Mouse (Mus musculus) limb, embryonic 13.5 days (tissue): Measurements from ENCODE around the gene Ext2. TPM values are rescaled to one million over a fixed set of nuclear protein-coding genes. Genes with fewer than 3 reads are reported as not detected.

Experiments used
- ATAC-seq: fragments of 200-750 bp; cut with Nextera tagmentation; 2 replicates; pipeline ENCODE4 v1.8.0; 2017; ENCODE audit warnings: low read depth, moderate number of reproducible peaks, moderate TSS enrichment; ENCODE audit not compliant: low FRiP score
- H3K27ac ChIP-seq: fragments of 300-500 bp; sonication (generic); 2 replicates; pipeline ENCODE4 v1.5.1; 2015; ENCODE audit warnings: inconsistent platforms, mild to moderate bottlenecking, moderate library complexity
- H3K27me3 ChIP-seq: fragments of 300-500 bp; sonication (generic); 2 replicates; pipeline ENCODE4 v1.6.1; 2015; ENCODE audit warnings: mild to moderate bottlenecking, inconsistent platforms
- H3K36me3 ChIP-seq: fragments of 300-500 bp; sonication (generic); 2 replicates; pipeline ENCODE4 v1.6.1; 2015; ENCODE audit warnings: inconsistent platforms, mild to moderate bottlenecking, moderate library complexity
- H3K4me1 ChIP-seq: fragments of 300-500 bp; sonication (generic); 2 replicates; pipeline ENCODE4 v1.6.1; 2015; ENCODE audit warnings: inconsistent platforms
- H3K4me2 ChIP-seq: fragments of 300-500 bp; sonication (generic); replicated peaks from 2 replicates; pipeline ENCODE4 v1.6.1; 2015; ENCODE audit warnings: inconsistent platforms, mild to moderate bottlenecking, moderate library complexity
- H3K4me3 ChIP-seq: fragments of 300-500 bp; sonication (generic); 2 replicates; pipeline ENCODE4 v1.5.1; 2015; ENCODE audit warnings: moderate library complexity, mild to moderate bottlenecking, inconsistent platforms
- H3K9ac ChIP-seq: fragments of 300-500 bp; sonication (generic); 2 replicates; pipeline ENCODE4 v1.6.1; 2015; ENCODE audit warnings: mild to moderate bottlenecking, inconsistent platforms
- H3K9me3 ChIP-seq: fragments of 300-500 bp; sonication (generic); 2 replicates; pipeline ENCODE4 v1.6.1; 2016; ENCODE audit warnings: inconsistent platforms
- WGBS: fragments of 180-500 bp; shearing (Covaris S2); methylation state at CpG from one replicate; pipeline ENCODE4 v1.1.7; 2015; 5-methylcytosine and 5-hydroxymethylcytosine counted together
- polyA plus RNA-seq: library from polyadenylated mRNA; unstranded; fragments of >200 nt; fragmentation: Nextera tagmentation; extraction: Ambion mirVana; gene quantifications from 2 replicates; pipeline ENCODE4 v1.2.1, GENCODE M21; 2015

Ext2 gene
- polyA plus RNA-seq, 1 experiment from 2014 or later = 104 TPM

DNA sequence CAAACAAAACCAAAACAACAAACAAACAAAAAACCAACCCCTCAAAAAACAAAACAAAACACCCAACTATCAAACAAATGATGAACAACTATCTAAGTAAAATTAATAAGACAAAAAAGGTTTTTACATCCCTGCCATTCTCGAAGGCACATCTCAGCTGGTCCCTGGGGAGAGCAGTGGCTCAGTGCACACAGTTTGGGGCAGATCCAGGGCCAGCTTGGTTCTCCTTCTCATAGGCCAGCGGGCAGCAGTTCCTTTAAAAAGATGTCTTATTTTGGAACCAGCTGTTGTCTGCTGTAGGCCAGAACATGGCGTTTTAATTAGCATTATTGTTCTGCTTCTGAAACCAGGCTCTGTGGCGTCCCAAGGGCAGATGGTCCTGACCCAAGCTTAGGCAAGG lies 129.3 kb downstream of the Ext2 start:
- peaks cover 33% of the 10 kb centered on the region for H3K4me1 ChIP-seq
- no peak overlapping the region for H3K4me3 ChIP-seq
- H3K36me3 ChIP-seq = 0 out of 2 replicates have a peak, but pooled peaks cover 4% of the 10 kb centered on the region
- H3K4me2 ChIP-seq = no peak overlapping the region
- no peak for ATAC-seq
- H3K9ac ChIP-seq = no peak overlapping the region
- no peak overlapping the region for H3K27ac ChIP-seq
- H3K27me3 ChIP-seq = no peaks in the 10 kb centered on the region
- WGBS = 57% methylated on average over 4 of the region's 4 CpGs
- no peaks in the 10 kb centered on the region for H3K9me3 ChIP-seq

- Histone ChIP-seq H3K9ac (no peak overlapping the region), H3K4me3 (no peak overlapping the region)
- no peak for ATAC-seq
These were observed 132.1 kb downstream of the Ext2 start for GRCm38 (mm10) chr2:93690064-93690930.

DNA sequence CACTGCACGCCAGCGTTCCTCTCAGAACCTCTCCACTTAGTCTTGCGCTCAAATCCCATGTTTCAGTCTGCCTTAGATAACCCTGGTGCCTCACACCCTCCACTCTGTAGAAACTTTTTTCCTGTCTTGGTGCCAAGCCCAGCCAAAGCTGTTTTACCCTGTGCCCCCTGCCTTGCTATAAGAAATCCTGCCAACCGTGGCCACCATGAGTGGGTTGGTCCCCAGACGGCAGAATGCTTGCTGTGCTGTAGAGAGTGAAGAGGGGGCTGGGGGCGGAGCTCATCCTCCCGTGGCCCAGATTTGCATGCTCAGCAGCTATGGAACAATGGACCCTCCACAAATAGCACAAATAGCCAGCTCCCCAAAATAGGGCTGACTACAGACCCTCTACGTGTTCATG lies 138.7 kb downstream of the Ext2 start:
- 74% methylated on average over 8 of the region's 8 CpGs for WGBS
- Histone ChIP-seq H3K4me2 (no peak overlapping the region), H3K27me3 (peaks cover 6% of the 10 kb centered on the region; the same call in 1 of the 2 replicates), H3K27ac (no peak overlapping the region), H3K9ac (no peak overlapping the region), H3K9me3 (no peaks in the 10 kb centered on the region), H3K36me3 (no peaks in the 10 kb centered on the region), H3K4me1 (peaks cover 21% of the 10 kb centered on the region), H3K4me3 (no peak overlapping the region)
- ATAC-seq = no peak

More at GRCm38 (mm10) chr2:93690064-93690930, 132.1 kb downstream of the Ext2 start:
- peak overlapping the region; percentile 2; the same call in 1 of the 2 replicates for H3K27ac ChIP-seq
- WGBS = 56% methylated on average over 9 of the region's 9 CpGs
- H3K27me3 ChIP-seq = no peaks in the 10 kb centered on the region
- no peaks in the 10 kb centered on the region for H3K9me3 ChIP-seq
- H3K36me3 ChIP-seq = no peaks in the 10 kb centered on the region
- H3K4me1 ChIP-seq = peaks cover 12% of the 10 kb centered on the region
- no peak overlapping the region for H3K4me2 ChIP-seq

DNA sequence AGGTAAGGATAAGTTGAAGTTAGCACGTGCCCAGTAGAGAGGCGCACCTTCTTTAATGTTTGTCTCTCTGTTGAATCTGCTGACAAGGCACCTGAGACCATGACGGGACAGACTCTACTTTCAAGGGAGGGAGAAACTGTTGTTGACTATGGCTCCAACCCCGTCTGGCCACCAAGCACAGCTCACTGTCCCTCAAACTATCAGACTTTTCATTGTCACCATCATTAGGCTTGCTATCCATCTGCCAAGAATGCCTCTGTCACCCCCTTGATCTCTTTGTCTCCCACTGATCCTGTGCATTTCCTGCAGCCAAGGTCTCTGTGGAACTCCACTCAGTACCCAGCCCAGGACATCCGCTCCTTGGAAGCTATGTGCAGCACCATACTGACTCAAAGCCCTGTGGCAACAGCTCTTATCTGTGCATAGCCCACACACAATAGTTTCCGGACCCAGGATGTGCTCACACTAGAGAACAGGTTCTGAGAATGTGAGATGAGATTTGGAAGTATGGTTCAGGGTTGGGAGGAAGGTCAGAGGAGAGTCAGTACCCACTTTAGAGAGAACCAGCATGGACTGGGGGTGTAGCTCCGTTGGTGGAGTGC lies 139.7 kb downstream of the Ext2 start:
- peaks cover 21% of the 10 kb centered on the region for H3K4me1 ChIP-seq
- no peaks in the 10 kb centered on the region for H3K9me3 ChIP-seq
- no peak overlapping the region for H3K4me3 ChIP-seq
- 86% methylated on average over 7 of the region's 7 CpGs for WGBS
- peaks cover 6% of the 10 kb centered on the region; the same call in 1 of the 2 replicates for H3K27me3 ChIP-seq
- no peak overlapping the region for H3K27ac ChIP-seq
- H3K36me3 ChIP-seq = no peaks in the 10 kb centered on the region
- ATAC-seq = no peak
- H3K4me2 ChIP-seq = no peak overlapping the region
- H3K9ac ChIP-seq = no peak overlapping the region

- 16% methylated on average over 5 of the region's 5 CpGs for WGBS
- Histone ChIP-seq H3K27me3 (peaks cover 9% of the 10 kb centered on the region; the same call in 1 of the 2 replicates), H3K4me1 (peaks cover 21% of the 10 kb centered on the region), H3K4me3 (no peak overlapping the region), H3K27ac (no peak overlapping the region), H3K9me3 (no peaks in the 10 kb centered on the region), H3K36me3 (no peaks in the 10 kb centered on the region), H3K4me2 (no peak overlapping the region), H3K9ac (no peak overlapping the region)
- no peak for ATAC-seq
These were observed 141.0 kb downstream of the Ext2 start for GRCm38 (mm10) chr2:93681321-93681720.

GRCm38 (mm10) chr2:93677231-93677630 lies 145.1 kb downstream of the Ext2 start:
- Histone ChIP-seq H3K9ac (no peak overlapping the region), H3K4me3 (no peak overlapping the region), H3K27me3 (peaks cover 9% of the 10 kb centered on the region; the same call in 1 of the 2 replicates), H3K27ac (no peak overlapping the region), H3K9me3 (no peaks in the 10 kb centered on the region), H3K36me3 (no peaks in the 10 kb centered on the region), H3K4me1 (peaks cover 23% of the 10 kb centered on the region), H3K4me2 (no peak overlapping the region)
- 92% methylated on average over 14 of the region's 14 CpGs for WGBS
- ATAC-seq = no peak

DNA sequence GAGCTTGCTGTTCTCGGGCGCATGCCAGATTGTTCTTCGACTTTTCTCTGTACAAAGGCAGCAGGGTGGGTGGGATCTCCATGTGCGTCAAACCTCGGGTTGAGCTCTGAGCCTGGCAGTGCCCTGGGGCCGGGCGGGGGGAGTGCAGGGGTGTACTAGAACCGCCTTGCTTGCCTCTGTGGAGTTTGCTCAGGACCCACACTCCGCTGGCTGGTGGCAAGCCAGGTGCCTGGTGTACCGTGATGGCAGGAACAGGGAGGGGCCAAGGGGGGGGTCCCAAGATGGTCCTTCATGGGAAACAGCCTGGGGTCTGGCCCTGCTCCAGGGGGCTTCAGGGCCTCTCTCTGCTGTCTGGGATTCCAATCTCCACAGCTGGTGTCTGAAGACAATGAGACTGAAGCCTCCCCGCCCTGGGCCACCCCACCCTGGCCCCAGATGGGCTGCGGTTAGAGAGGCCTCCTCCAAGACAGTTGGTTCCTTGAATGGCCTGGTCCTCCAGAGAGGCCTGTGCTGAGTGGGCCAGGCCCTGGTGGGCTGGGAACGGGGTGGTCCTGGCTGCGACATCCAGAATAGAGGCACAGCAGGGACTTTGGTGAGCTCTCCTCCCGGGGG lies 150.7 kb downstream of the Ext2 start:
- Histone ChIP-seq H3K4me1 (peaks cover 15% of the 10 kb centered on the region), H3K9me3 (no peaks in the 10 kb centered on the region), H3K9ac (no peak overlapping the region), H3K27me3 (no peaks in the 10 kb centered on the region; the same call in 1 of the 2 replicates), H3K4me2 (no peak overlapping the region), H3K36me3 (peaks cover 5% of the 10 kb centered on the region), H3K4me3 (no peak overlapping the region), H3K27ac (no peak overlapping the region)
- ATAC-seq = 0 out of 2 replicates have a peak, but pooled peaks have one; percentile 35
- 71% methylated on average over 15 of the region's 15 CpGs for WGBS

DNA sequence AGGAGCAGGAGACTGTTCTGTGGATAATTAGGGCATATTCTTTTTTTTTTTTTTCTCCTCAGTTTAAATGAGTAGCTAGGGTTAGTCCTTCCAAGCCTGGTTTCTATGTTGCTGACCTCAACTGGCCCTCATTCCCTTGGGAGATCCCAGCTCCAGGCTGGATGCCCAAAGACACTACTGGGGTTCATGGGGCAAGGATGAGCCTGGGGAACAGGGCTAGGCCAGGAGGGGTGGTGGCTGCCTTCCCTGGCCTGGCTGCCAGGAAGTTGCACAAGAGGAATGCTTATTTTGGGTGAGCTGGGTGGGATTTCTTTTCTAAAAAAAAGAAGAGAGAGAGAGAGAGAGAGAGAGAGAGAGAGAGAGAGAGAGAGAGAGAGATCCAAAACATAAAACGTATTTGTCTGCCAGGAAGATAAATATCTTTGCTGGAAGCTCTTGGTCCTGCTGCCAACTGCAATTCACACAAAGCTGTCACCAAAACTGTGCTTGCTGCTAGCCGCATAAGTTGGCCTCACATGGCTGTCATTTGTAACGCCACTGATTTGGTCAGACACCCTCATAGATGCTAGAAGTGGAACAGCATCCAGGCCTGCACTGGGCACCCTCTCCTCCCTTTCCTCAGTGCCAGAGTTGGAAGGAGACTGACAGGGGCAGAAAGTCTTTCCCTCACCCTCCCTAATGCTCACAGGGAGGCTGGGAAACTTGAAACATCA lies 156.1 kb downstream of the Ext2 start:
- no peak overlapping the region for H3K27ac ChIP-seq
- H3K4me3 ChIP-seq = no peak overlapping the region
- WGBS = 65% methylated on average over 3 of the region's 3 CpGs
- H3K9ac ChIP-seq = no peak overlapping the region
- no peak overlapping the region for H3K4me2 ChIP-seq
- peaks cover 14% of the 10 kb centered on the region; the same call in 1 of the 2 replicates for H3K27me3 ChIP-seq
- no peaks in the 10 kb centered on the region for H3K9me3 ChIP-seq
- ATAC-seq = no peak
- H3K4me1 ChIP-seq = peaks cover 10% of the 10 kb centered on the region
- peaks cover 5% of the 10 kb centered on the region for H3K36me3 ChIP-seq

- no peak overlapping the region for H3K4me3 ChIP-seq
- peaks cover 9% of the 10 kb centered on the region for H3K4me1 ChIP-seq
- peaks cover 5% of the 10 kb centered on the region for H3K36me3 ChIP-seq
- ATAC-seq = no peak
- H3K27ac ChIP-seq = no peak overlapping the region
- 86% methylated on average over 5 of the region's 5 CpGs for WGBS
- H3K9me3 ChIP-seq = no peaks in the 10 kb centered on the region
- H3K4me2 ChIP-seq = no peak overlapping the region
- H3K9ac ChIP-seq = no peak overlapping the region
- H3K27me3 ChIP-seq = peaks cover 15% of the 10 kb centered on the region; the same call in 1 of the 2 replicates
These were observed 156.9 kb downstream of the Ext2 start for GRCm38 (mm10) chr2:93665472-93665871.

GRCm38 (mm10) chr2:93662240-93662865 lies 160.0 kb downstream of the Ext2 start:
- Histone ChIP-seq H3K4me3 (no peak overlapping the region), H3K36me3 (no peaks in the 10 kb centered on the region), H3K4me2 (no peak overlapping the region), H3K27ac (no peak overlapping the region), H3K9ac (no peak overlapping the region), H3K9me3 (no peaks in the 10 kb centered on the region), H3K4me1 (peaks cover 13% of the 10 kb centered on the region), H3K27me3 (peaks cover 26% of the 10 kb centered on the region)
- 14% methylated on average over 16 of the region's 16 CpGs for WGBS
- ATAC-seq = no peak

GRCm38 (mm10) chr2:93661096-93661495 lies 161.3 kb downstream of the Ext2 start:
- Histone ChIP-seq H3K9me3 (no peaks in the 10 kb centered on the region), H3K4me1 (peaks cover 13% of the 10 kb centered on the region), H3K27ac (no peak overlapping the region), H3K36me3 (no peaks in the 10 kb centered on the region), H3K27me3 (peaks cover 32% of the 10 kb centered on the region), H3K9ac (no peak overlapping the region), H3K4me3 (no peak overlapping the region), H3K4me2 (no peak overlapping the region)
- ATAC-seq = no peak
- WGBS = 85% methylated on average over 6 of the region's 6 CpGs
